Mouse (Mus musculus): ENCODE results near the gene Neu1. TPM values are rescaled to one million over a fixed set of nuclear protein-coding genes. Genes with fewer than 3 reads are reported as not detected.
A peak's percentile ranks its signal among the peaks of the same experiment; 100 is the strongest.
"Not testable (repeated sequence)": the region's sequence is repeated elsewhere in the genome, so short reads cannot be mapped to it uniquely, and the experiment has no call there.

Gene Neu1
- polyA plus RNA-seq, 1 experiment = 33.6 TPM

DNA sequence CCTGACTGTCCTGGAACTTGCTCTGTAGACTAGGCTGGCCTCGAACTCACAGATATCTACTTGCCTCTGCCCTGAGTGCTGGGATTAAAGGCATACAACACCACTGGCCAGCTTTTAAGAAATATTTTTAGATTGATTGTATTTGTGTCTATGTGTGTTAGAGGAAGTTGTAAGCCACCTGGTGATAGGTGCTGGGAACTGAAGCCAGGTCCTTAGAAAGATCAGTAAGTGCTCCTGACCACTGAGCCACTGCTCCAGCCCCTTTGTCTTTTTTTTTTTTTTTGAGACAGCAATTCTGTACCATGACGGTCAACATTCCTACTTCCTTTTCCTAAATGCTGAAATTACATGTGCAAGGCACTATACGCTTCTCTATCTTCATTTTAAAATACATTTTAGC, 22.2 kb downstream of the Neu1 start:
- H3K4me1 ChIP-seq (ENCODE audit: control insufficient read depth, insufficient read depth, low read length) = no peaks in the 10 kb centered on the region; the same call in 1 of the 2 replicates
- no peak overlapping the region for H3K27ac ChIP-seq (ENCODE audit: control insufficient read depth, insufficient read depth, low read depth, low read length, poor library complexity)
- no peak for TF ChIP-seq POLR2A (IDR thresholded peaks at IDR 0.05; ENCODE audit: borderline replicate concordance, control insufficient read depth, low read depth, low read length)
- no peak for TF ChIP-seq CTCF (IDR thresholded peaks at IDR 0.05; ENCODE audit: control insufficient read depth, insufficient read depth, low read length)
- WGBS = 71% methylated on average over 3 of the region's 3 CpGs
- H3K4me3 ChIP-seq (replicated peaks; ENCODE audit: control insufficient read depth, low read depth, low read length) = no peak overlapping the region

DNA sequence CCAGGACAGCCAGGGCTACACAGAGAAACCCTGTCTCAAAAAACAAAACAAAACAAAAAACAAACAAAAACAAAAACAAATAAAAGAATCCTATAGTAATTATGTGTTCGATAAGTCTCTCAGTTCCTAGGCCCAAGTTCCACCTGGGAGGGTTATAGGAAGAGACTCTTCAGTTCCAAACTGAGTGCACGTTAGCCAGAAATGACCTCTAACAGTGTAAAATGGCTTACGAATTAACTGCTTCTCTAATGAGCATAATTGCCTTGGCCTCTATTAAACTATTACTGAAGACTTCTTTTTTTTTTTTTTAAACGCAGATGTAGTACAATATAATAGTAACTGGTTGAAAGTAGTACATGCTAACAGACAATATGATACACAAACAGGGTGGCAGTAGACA, 22.9 kb downstream of the Neu1 start:
- WGBS = 89% methylated on average over 4 of the region's 4 CpGs
- H3K4me3 ChIP-seq (replicated peaks; ENCODE audit: control insufficient read depth, low read depth, low read length) = no peak overlapping the region
- TF ChIP-seq POLR2A (IDR thresholded peaks at IDR 0.05; ENCODE audit: borderline replicate concordance, control insufficient read depth, low read depth, low read length) (no peak), CTCF (IDR thresholded peaks at IDR 0.05; ENCODE audit: control insufficient read depth, insufficient read depth, low read length) (no peak)
- no peak overlapping the region for H3K27ac ChIP-seq (ENCODE audit: control insufficient read depth, insufficient read depth, low read depth, low read length, poor library complexity)
- H3K4me1 ChIP-seq (ENCODE audit: control insufficient read depth, insufficient read depth, low read length) = no peaks in the 10 kb centered on the region; the same call in 1 of the 2 replicates

GRCm38 (mm10) chr17:34954831-34955230, 23.8 kb downstream of the Neu1 start:
- H3K27ac ChIP-seq (ENCODE audit: control insufficient read depth, insufficient read depth, low read depth, low read length, poor library complexity) = no peak overlapping the region
- TF ChIP-seq CTCF (IDR thresholded peaks at IDR 0.05; ENCODE audit: control insufficient read depth, insufficient read depth, low read length) = no peak
- no peak for TF ChIP-seq POLR2A (IDR thresholded peaks at IDR 0.05; ENCODE audit: borderline replicate concordance, control insufficient read depth, low read depth, low read length)
- no peak overlapping the region for H3K4me3 ChIP-seq (replicated peaks; ENCODE audit: control insufficient read depth, low read depth, low read length)
- WGBS = 79% methylated on average over 4 of the region's 4 CpGs
- no peaks in the 10 kb centered on the region; the same call in 1 of the 2 replicates for H3K4me1 ChIP-seq (ENCODE audit: control insufficient read depth, insufficient read depth, low read length)

DNA sequence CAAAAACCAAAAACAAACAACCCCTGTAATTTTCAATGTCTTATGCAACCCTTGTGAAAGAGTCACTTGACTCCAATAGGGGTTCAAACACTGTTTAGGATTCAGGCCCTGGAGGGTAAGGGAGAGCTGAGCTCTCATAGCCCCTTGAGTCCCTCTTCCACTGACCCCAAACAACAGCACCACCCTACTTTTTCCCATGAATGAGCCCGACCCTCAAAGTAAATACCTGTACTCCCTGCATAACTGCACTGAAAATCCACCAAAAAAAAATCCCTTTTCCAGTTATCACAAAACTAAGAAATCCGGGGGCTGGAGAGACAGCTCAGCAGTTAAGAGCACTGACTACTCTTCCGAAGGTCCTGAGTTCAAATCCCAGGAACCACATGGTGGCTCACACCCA, 24.8 kb downstream of the Neu1 start:
- TF ChIP-seq CTCF (IDR thresholded peaks at IDR 0.05; ENCODE audit: control insufficient read depth, insufficient read depth, low read length) = no peak
- TF ChIP-seq POLR2A (IDR thresholded peaks at IDR 0.05; ENCODE audit: borderline replicate concordance, control insufficient read depth, low read depth, low read length) = no peak

DNA sequence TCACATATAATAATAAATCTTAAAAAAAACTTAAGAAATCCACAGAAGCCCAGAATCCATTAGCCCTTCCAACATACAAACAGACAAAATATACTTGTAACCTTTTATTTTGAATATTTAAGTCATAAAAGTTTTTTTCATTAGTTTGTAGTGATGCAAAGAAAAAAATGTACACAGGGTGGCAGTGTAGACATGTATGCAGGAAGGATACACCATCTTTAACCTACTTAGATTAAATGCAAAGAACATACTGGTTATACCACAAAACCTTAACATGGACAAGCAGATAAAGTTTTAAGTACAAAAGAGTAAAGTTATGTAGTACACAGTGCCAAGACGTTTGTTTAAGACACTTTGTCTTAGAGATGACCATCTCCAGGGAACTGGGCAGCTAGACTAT, 25.3 kb downstream of the Neu1 start:
- H3K27ac ChIP-seq (ENCODE audit: control insufficient read depth, insufficient read depth, low read depth, low read length, poor library complexity) = no peak overlapping the region
- H3K4me3 ChIP-seq (replicated peaks; ENCODE audit: control insufficient read depth, low read depth, low read length) = no peak overlapping the region
- H3K4me1 ChIP-seq (ENCODE audit: control insufficient read depth, insufficient read depth, low read length) = no peaks in the 10 kb centered on the region; the same call in 1 of the 2 replicates
- 14% methylated on average over 1 of the region's 1 CpGs for WGBS
- TF ChIP-seq CTCF (IDR thresholded peaks at IDR 0.05; ENCODE audit: control insufficient read depth, insufficient read depth, low read length) (no peak), POLR2A (IDR thresholded peaks at IDR 0.05; ENCODE audit: borderline replicate concordance, control insufficient read depth, low read depth, low read length) (no peak)

More for the DNA sequence above, 24.8 kb downstream of the Neu1 start:
- Histone ChIP-seq H3K4me1 (ENCODE audit: control insufficient read depth, insufficient read depth, low read length) (no peaks in the 10 kb centered on the region; the same call in 1 of the 2 replicates), H3K27ac (ENCODE audit: control insufficient read depth, insufficient read depth, low read depth, low read length, poor library complexity) (no peak overlapping the region), H3K4me3 (replicated peaks; ENCODE audit: control insufficient read depth, low read depth, low read length) (no peak overlapping the region)
- WGBS = 75% methylated on average over 3 of the region's 3 CpGs

DNA sequence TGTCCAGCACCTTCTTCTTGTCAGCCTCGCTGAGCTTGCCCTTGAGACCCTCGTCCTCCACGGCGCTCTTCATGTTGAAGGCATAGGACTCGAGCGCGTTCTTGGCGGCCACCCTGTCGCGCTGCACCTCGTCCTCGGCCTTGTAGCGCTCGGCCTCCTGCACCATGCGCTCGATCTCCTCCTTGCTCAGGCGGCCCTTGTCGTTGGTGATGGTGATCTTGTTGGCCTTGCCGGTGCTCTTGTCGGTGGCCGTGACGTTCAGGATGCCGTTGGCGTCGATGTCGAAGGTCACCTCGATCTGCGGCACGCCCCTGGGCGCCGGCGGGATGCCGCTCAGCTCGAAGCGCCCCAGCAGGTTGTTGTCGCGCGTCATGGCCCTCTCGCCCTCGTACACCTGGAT, 26.2 kb downstream of the Neu1 start:
- H3K4me3 ChIP-seq (replicated peaks; ENCODE audit: control insufficient read depth, low read depth, low read length); H3K27ac ChIP-seq (ENCODE audit: control insufficient read depth, insufficient read depth, low read depth, low read length, poor library complexity); H3K4me1 ChIP-seq (ENCODE audit: control insufficient read depth, insufficient read depth, low read length): not testable (repeated sequence)
- WGBS = 18% methylated on average over 40 of the region's 40 CpGs

DNA sequence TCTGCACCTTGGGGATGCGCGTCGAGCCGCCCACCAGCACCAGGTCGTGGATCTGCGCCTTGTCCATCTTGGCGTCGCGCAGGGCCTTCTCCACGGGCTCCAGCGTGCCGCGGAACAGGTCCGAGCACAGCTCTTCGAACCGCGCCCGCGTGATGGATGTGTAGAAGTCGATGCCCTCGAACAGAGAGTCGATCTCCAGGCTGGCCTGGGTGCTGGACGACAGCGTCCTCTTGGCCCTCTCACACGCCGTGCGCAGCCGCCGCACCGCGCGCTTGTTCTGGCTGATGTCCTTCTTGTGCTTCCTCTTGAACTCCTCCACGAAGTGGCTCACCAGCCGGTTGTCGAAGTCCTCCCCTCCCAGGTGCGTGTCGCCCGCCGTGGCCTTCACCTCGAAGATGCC, 26.9 kb downstream of the Neu1 start:
- not testable (repeated sequence) for H3K27ac ChIP-seq (ENCODE audit: control insufficient read depth, insufficient read depth, low read depth, low read length, poor library complexity); H3K4me1 ChIP-seq (ENCODE audit: control insufficient read depth, insufficient read depth, low read length)
- 23% methylated on average over 25 of the region's 40 CpGs for WGBS

DNA sequence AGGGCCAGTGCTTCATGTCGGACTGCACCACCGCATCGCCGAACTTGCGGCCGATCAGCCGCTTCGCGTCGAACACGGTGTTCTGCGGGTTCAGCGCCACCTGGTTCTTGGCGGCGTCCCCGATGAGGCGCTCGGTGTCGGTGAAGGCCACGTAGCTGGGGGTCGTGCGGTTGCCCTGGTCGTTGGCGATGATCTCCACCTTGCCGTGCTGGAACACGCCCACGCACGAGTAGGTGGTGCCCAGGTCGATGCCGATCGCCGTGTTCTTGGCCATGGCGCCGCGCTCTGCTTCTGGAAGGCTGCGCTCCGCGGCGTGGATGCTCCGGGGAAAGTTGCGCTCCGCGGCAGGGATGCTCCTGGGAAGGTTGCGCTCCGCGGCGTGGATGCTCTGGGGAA, 27.7 kb downstream of the Neu1 start:
- H3K27ac ChIP-seq (ENCODE audit: control insufficient read depth, insufficient read depth, low read depth, low read length, poor library complexity); H3K4me1 ChIP-seq (ENCODE audit: control insufficient read depth, insufficient read depth, low read length): not testable (repeated sequence)
- peak overlapping the region; percentile 28 for H3K4me3 ChIP-seq (replicated peaks; ENCODE audit: control insufficient read depth, low read depth, low read length)
- 2% methylated on average over 38 of the region's 47 CpGs for WGBS

More for the DNA sequence above, 26.9 kb downstream of the Neu1 start:
- H3K4me3 ChIP-seq (replicated peaks; ENCODE audit: control insufficient read depth, low read depth, low read length) = not testable (repeated sequence)

DNA sequence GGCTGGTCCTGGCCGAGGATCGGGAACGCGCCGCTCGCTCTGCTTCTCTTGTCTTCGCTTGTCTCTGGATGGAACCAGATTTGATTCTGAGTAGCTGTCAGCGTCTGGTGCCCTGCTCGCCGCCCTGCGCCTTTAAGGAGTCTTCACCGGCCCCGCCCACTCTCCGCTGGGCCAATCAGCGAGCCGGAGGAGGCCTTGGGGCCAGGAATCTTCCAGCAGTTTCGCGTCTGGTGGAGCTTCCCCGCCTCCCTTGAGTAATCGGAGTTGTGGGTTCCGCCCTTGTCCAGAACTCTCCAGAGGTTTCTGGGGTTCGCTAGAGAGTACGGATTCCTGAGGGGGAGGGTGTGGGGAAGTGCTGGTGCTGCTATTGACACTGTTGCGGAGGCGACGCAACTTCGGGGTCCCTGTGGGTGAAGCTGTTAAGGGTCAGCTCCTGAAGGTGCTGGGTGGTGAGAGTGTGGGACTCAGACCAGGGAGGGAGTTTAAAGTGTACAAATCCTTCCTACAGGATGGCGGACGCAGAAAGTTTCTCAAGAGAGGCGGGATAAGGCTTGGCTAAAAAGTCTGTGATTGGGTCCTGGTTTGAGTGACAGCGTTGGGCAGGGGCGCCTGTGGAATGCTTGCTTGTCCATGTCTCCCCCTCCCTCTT, 28.2 kb downstream of the Neu1 start, which contains the start of gene Hspa1b:
TSS of gene Hspa1b (minus strand) at position 109 of the 649 bp plus-strand sequence.
- WGBS = under 1% methylated on average over 30 of the region's 32 CpGs
- peak within 1 kb of the TSS; percentile 77 for H3K27ac ChIP-seq (ENCODE audit: control insufficient read depth, insufficient read depth, low read depth, low read length, poor library complexity)
- H3K4me3 ChIP-seq (replicated peaks; ENCODE audit: control insufficient read depth, low read depth, low read length) = peak within 1 kb of the TSS; percentile 77
- peak; percentile 54; the same call in 1 of the 2 replicates for TF ChIP-seq POLR2A (IDR thresholded peaks at IDR 0.05; ENCODE audit: borderline replicate concordance, control insufficient read depth, low read depth, low read length)
- H3K4me1 ChIP-seq (ENCODE audit: control insufficient read depth, insufficient read depth, low read length) = not testable (repeated sequence)
